Mouse (Mus musculus) kidney, postnatal 14 days (tissue): ENCODE measurements around the gene Serpina3m.
"Not testable (repeated sequence)": the region's sequence is repeated elsewhere in the genome, so short reads cannot be mapped to it uniquely, and the experiment has no call there.

ENCODE experiments used
- DNase-seq: peaks from one replicate; pipeline ENCODE4 v3.0.0; 2022; ENCODE audit warnings: mixed read lengths

The Serpina3m gene

GRCm38 (mm10) chr12:104391057-104391456, 52.8 kb downstream of the Serpina3m start:
- DNase-seq, result not testable (repeated sequence)

- no peak for DNase-seq
Observed at GRCm38 (mm10) chr12:104403968-104404367, 65.7 kb downstream of the Serpina3m start.

- no peak for DNase-seq
Observed at GRCm38 (mm10) chr12:104406454-104406885, 68.2 kb downstream of the Serpina3m start, which contains the start of gene Serpina3n. TSS of gene Serpina3n (plus strand) at chr12:104406729.

- no peak for DNase-seq
Observed at GRCm38 (mm10) chr12:104412507-104412906, 74.2 kb downstream of the Serpina3m start.

- no peak for DNase-seq
Observed at GRCm38 (mm10) chr12:104414576-104414975, 76.3 kb downstream of the Serpina3m start.

GRCm38 (mm10) chr12:104415625-104416315, 77.5 kb downstream of the Serpina3m start:
- no peak for DNase-seq

- DNase-seq, result peak; percentile 80
Observed at GRCm38 (mm10) chr12:104418340-104419135, 80.3 kb downstream of the Serpina3m start.

GRCm38 (mm10) chr12:104419136-104419462, 80.8 kb downstream of the Serpina3m start:
- DNase-seq, result no peak

GRCm38 (mm10) chr12:104422615-104423392, 84.5 kb downstream of the Serpina3m start:
- peak; percentile 76 for DNase-seq

- no peak for DNase-seq
Observed at GRCm38 (mm10) chr12:104425591-104425990, 87.3 kb downstream of the Serpina3m start.

GRCm38 (mm10) chr12:104426915-104427314, 88.6 kb downstream of the Serpina3m start:
- DNase-seq, result peak; percentile 18

GRCm38 (mm10) chr12:104431359-104431758, 93.1 kb downstream of the Serpina3m start:
- no peak for DNase-seq

- DNase-seq, result no peak
Observed at GRCm38 (mm10) chr12:104433214-104433613, 94.9 kb downstream of the Serpina3m start.

GRCm38 (mm10) chr12:104433951-104434735, 95.9 kb downstream of the Serpina3m start:
- DNase-seq, result peak; percentile 46

GRCm38 (mm10) chr12:104440087-104440760, 101.9 kb downstream of the Serpina3m start:
- peak; percentile 86 for DNase-seq

- DNase-seq, result no peak
Observed at GRCm38 (mm10) chr12:104443716-104444115, 105.4 kb downstream of the Serpina3m start.
